Mouse (Mus musculus): ENCODE results near the gene Nlgn3.

GRCm38 (mm10) chrX:101263892-101264291, 35.1 kb upstream of the Nlgn3 start, which contains the start of gene Gm614:
- no peak for TF ChIP-seq POLR2A (IDR thresholded peaks at IDR 0.05; ENCODE audit: low read depth, low read length)
- no peak for TF ChIP-seq TCF12 (IDR thresholded peaks at IDR 0.05; ENCODE audit: low read depth, low read length)
